Mouse (Mus musculus): Measurements from ENCODE around the gene Rcor2.

The Rcor2 gene

GRCm38 (mm10) chr19:7317716-7318115 is 50.6 kb downstream of the Rcor2 start:
- DNase-seq (ENCODE audit: low spot score in 2 of 2), result no peak

DNA sequence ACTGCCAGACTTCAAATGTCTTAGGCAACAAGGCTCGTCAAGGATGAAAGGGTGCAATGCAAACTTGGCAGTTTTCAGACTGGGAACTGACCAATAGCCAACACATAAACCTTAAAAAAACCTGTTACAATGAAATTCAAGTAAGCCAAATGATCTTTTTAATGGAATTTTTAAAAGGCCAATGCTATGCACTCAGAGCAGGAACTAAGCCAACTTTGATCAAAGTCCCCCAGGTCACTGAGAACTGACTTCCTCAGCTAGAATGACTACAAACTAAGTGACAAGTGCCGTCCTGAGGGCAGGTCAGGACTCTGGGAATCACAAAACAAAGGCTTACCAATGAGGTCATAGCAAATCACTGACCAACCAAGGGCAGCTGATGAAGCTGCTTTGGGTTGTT is 53.1 kb downstream of the Rcor2 start:
- DNase-seq (ENCODE audit: low spot score in 2 of 2), result no peak

DNA sequence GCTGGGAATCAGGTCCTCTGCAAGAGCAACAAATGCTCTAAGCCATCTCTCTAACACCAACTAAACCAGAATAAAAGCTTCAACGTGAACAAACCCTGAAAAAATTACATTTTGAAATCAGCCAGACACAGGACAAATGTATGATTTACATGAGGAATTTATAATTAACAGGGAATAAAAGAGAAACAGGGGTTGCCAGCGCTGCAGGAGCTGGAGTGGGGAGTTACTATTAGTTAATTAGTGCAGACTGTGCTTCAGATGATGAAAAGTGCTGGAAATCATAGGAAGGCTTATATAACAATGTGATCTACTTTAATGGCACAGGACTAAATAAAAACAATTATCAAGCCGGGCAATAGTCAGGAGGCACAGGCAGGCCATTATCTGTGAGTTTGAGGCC is 54.3 kb downstream of the Rcor2 start:
- no peak for DNase-seq (ENCODE audit: low spot score in 2 of 2)

All from spleen, postnatal 10 days (tissue).